Mouse (Mus musculus) testis, adult 2 months (tissue): ENCODE data around the gene Zfp202. TPM values are rescaled to one million over a fixed set of nuclear protein-coding genes. Genes with fewer than 3 reads are reported as not detected.

Experiments
- H3K27ac ChIP-seq: fragments of 200-500 bp; 2 replicates; pipeline ENCODE4 v1.5.1; 2012; ENCODE audit warnings: low read depth, low read length; ENCODE audit not compliant: control insufficient read depth, insufficient read depth
- H3K27me3 ChIP-seq: fragments of 200-500 bp; 2 replicates; pipeline ENCODE4 v1.6.1; 2012; ENCODE audit warnings: mild to moderate bottlenecking, low read length, moderate library complexity; ENCODE audit not compliant: control insufficient read depth, insufficient read depth
- H3K36me3 ChIP-seq: fragments of 200-500 bp; 2 replicates; pipeline ENCODE4 v1.6.1; 2012; ENCODE audit warnings: mild to moderate bottlenecking, low read length; ENCODE audit not compliant: control insufficient read depth, insufficient read depth
- H3K4me1 ChIP-seq: fragments of 200-500 bp; 2 replicates; pipeline ENCODE4 v1.6.1; 2012; ENCODE audit warnings: low read length; ENCODE audit not compliant: control insufficient read depth, insufficient read depth
- H3K4me3 ChIP-seq: fragments of 200-500 bp; 2 replicates; pipeline ENCODE4 v1.5.1; 2012; ENCODE audit warnings: low read depth, mild to moderate bottlenecking, low read length, moderate library complexity, mixed read lengths; ENCODE audit not compliant: control insufficient read depth
- CTCF ChIP-seq: fragments of 200-500 bp; IDR thresholded peaks from 2 replicates; pipeline ENCODE4 v1.5.1; 2012; ENCODE audit warnings: low read depth, mild to moderate bottlenecking, inconsistent platforms, low read length, moderate library complexity; ENCODE audit not compliant: control insufficient read depth, insufficient read depth, insufficient replicate concordance
- POLR2A ChIP-seq: fragments of 200-500 bp; IDR thresholded peaks from 2 replicates; pipeline ENCODE4 v1.6.1; 2012; ENCODE audit warnings: low read depth, mild to moderate bottlenecking, inconsistent platforms, low read length, moderate library complexity; ENCODE audit not compliant: control insufficient read depth
- polyA plus RNA-seq: library from polyadenylated mRNA; depleted of rRNA; stranded (reverse); fragments of >200 nt; gene quantifications from 2 replicates; pipeline ENCODE4 v1.2.3, GENCODE M21; 2012

Zfp202 gene
- polyA plus RNA-seq, 1 experiment: 3.9 TPM

DNA sequence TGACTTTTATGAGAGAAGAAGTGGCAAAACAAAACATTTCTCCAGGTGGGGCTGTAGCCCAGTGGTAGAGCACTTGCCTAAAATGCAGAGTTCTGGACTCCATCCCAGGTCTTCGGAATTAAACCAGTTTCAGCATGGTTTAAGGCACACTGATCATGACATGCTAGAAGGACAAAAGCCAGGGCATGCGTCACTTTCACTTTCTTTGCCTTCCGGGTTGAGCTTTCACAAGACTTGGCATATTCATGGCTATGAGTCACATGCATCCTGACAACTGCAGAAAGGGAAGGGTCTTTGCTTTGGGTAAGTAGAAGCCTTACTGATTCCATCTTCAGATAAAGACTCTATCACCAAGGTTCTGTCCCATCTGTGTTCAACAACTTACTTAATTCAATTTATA, 3.9 kb downstream of the Zfp202 start:
- H3K27ac ChIP-seq: no peak overlapping the region
- no peaks in the 10 kb centered on the region; the same call in 1 of the 2 replicates for H3K36me3 ChIP-seq
- peaks cover 4% of the 10 kb centered on the region for H3K4me1 ChIP-seq
- no peaks in the 10 kb centered on the region for H3K27me3 ChIP-seq
- TF ChIP-seq CTCF: no peak
- TF ChIP-seq POLR2A: no peak
- no peak overlapping the region for H3K4me3 ChIP-seq

DNA sequence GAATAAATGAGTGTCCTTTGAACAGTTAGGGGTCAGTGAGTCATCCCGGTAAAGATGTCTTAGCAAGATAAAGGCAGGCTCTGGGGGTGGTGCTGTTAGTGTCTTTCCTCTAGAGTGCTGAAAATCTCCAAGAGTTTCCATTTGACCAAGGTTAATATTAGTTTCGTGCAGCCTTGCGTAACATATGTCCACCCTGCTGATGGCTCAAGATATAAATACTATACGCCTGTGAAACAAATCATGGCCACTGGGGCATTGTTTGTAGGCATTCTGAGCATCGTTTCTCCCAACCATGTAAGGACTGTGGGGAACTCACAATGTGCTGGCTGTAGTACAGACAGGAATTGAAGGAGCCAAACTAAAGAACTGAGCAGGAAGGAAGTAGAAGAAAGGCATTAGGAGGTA, 14.4 kb downstream of the Zfp202 start:
- Histone ChIP-seq H3K36me3 (peaks cover 4% of the 10 kb centered on the region), H3K4me3 (no peak overlapping the region), H3K27me3 (no peaks in the 10 kb centered on the region), H3K4me1 (no peaks in the 10 kb centered on the region), H3K27ac (no peak overlapping the region)
- TF ChIP-seq CTCF (no peak), POLR2A (no peak)

GRCm38 (mm10) chr9:40210744-40211143, 18.6 kb downstream of the Zfp202 start:
- H3K36me3 ChIP-seq: peaks cover 4% of the 10 kb centered on the region
- no peak for TF ChIP-seq CTCF
- no peak for TF ChIP-seq POLR2A
- H3K27me3 ChIP-seq: no peaks in the 10 kb centered on the region
- H3K4me3 ChIP-seq: no peak overlapping the region
- no peaks in the 10 kb centered on the region for H3K4me1 ChIP-seq
- no peak overlapping the region for H3K27ac ChIP-seq

DNA sequence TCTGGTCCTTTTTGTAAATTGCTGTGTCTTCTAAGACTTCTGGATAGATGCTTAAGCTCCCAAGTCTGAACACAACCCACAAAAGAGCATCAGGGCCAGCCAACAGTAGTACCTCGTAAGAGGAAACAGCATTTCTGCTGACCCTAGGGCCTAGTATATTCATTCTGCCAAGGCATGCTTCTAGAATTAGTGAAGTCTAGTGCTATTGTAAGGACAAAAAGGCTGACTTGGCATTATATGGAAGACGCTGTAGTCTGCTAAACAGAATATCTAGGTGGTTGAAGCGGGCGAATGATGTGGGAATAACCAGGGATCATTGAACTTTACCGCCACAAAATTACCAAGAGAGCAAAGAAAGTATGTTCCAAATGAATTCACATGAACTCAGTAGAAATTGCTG, 21.9 kb downstream of the Zfp202 start:
- TF ChIP-seq CTCF (no peak), POLR2A (no peak)
- Histone ChIP-seq H3K27ac (no peak overlapping the region), H3K27me3 (no peaks in the 10 kb centered on the region), H3K4me3 (no peak overlapping the region), H3K4me1 (no peaks in the 10 kb centered on the region), H3K36me3 (peaks cover 2% of the 10 kb centered on the region; the same call in 1 of the 2 replicates)

- TF ChIP-seq POLR2A (no peak), CTCF (no peak)
- H3K27ac ChIP-seq: no peak overlapping the region
- H3K27me3 ChIP-seq: no peaks in the 10 kb centered on the region
- no peaks in the 10 kb centered on the region for H3K36me3 ChIP-seq
- H3K4me3 ChIP-seq: no peak overlapping the region
- no peaks in the 10 kb centered on the region for H3K4me1 ChIP-seq
Observed at GRCm38 (mm10) chr9:40216651-40217050, 24.5 kb downstream of the Zfp202 start.

DNA sequence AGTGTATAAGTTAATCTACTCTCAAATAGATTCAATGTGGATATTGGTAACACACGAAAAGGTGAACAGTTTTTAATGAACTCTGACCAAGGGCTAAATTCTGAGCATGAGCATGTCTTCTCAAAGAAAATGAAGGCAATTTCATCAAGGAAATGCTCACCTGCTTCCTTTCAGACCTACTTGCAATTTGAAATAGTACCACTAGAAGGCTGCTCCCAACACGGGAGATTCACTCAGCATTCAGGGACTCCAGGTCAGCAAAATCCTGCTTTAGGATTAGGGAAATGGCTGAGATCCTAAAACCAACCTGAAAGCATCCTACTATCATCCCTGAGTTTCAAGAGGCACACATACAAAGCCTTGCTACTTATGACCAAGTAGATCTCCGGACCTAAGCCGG, 32.2 kb downstream of the Zfp202 start:
- no peaks in the 10 kb centered on the region for H3K36me3 ChIP-seq

DNA sequence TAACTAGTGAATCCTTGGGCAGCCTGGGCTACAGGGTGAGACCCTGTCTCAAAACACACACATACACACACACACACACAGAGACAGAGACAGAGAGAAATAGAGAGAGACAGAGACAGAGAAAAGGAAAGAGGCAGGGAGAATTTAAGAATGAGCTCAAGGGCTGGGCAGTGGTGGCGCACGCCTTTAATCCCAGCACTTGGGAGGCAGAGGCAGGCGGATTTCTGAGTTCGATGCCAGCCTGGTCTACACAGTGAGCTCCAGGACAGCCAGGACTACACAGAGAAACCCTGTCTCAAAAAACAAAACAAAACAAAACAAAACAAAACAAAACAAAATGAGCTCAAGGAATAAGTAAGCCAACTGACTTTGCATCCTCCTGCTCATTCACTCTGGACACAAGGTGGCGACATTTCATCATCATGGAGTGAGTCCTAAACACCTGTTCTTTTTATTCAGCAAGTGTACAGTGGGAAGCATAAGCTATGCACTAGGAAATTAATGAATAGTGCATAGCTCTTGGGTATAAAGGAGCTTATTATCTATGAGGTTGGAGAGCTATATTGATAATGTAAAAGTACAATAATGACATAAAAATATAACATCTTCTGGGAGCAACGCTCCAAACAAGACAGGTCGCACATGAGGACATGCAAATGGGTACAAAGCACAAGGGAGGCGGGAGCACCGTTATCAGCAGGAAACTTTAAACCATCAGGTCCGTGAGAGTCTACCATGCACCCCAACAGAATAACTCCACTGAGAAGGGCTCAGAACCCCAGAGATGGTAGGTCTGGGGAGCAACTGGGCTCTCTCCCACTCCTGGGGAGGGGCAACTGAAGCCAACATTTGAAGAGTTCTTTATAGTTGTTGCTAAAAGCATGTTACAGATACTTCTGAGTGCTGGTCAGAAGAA, 36.0 kb downstream of the Zfp202 start:
- H3K4me3 ChIP-seq: no peak overlapping the region
- no peak for TF ChIP-seq CTCF
- TF ChIP-seq POLR2A: no peak

More for the DNA sequence above, 32.2 kb downstream of the Zfp202 start:
- Histone ChIP-seq H3K27me3 (no peaks in the 10 kb centered on the region), H3K4me1 (no peaks in the 10 kb centered on the region), H3K4me3 (no peak overlapping the region), H3K27ac (no peak overlapping the region)
- no peak for TF ChIP-seq POLR2A
- TF ChIP-seq CTCF: no peak

More for the DNA sequence above, 36.0 kb downstream of the Zfp202 start:
- Histone ChIP-seq H3K27me3 (no peaks in the 10 kb centered on the region), H3K4me1 (peaks cover 2% of the 10 kb centered on the region; the same call in 1 of the 2 replicates), H3K36me3 (no peaks in the 10 kb centered on the region), H3K27ac (no peak overlapping the region)
